Mouse (Mus musculus) G1E (cell line): ENCODE measurements at regions not wholly inside any gene's neighbourhood (a gene's known extent, or its start where the extent isn't known, plus 50 kb on each side); places are given as distances from the start of the nearest gene placed in this dataset.

Source experiments
- CTCF ChIP-seq: IDR thresholded peaks from 2 replicates; pipeline ENCODE4 v1.5.1; 2012; ENCODE audit warnings: low read depth, low read length, inconsistent platforms, mixed read lengths
- GATA1 ChIP-seq: IDR thresholded peaks from 2 replicates; pipeline ENCODE4 v1.6.1; 2012; ENCODE audit warnings: borderline replicate concordance, low read length, inconsistent platforms, mixed read lengths
- POLR2AphosphoS5 ChIP-seq: IDR thresholded peaks from 2 replicates; pipeline ENCODE4 v1.6.1; 2012; ENCODE audit warnings: low read depth, low read length, inconsistent platforms; ENCODE audit not compliant: insufficient replicate concordance
- TAL1 ChIP-seq: conservative IDR thresholded peaks from 2 replicates; pipeline ENCODE4 v1.6.1; 2012; ENCODE audit warnings: low read depth, low read length, inconsistent platforms, mixed read lengths

DNA sequence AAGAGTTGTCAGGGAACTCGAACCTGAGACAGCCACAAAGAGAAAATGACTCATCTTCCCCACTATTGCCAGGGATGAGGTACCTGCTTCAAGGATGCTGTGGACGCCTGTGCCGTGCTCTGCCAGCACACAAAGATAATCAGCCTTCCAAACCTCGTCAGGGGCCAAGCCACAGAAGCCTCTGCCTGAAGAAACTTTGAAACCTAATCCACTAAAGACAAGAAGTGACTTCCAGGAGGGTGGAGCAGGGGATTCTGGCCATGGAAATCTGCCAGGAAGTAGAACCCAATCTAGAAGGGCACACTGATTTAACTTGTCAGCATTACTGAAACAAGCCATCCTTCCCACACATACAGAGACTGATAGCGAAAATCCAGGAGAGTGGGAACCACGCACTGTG, 100.0 kb upstream of the Ssbp2 start:
- TF ChIP-seq CTCF = no peak
- TF ChIP-seq GATA1 = no peak
- TF ChIP-seq POLR2AphosphoS5 = no peak
- TF ChIP-seq TAL1 = no peak
